Mouse (Mus musculus) left cerebral cortex, adult 2 months (tissue): ENCODE results near the gene Kcnmb1. TPM values are rescaled to one million over a fixed set of nuclear protein-coding genes. Genes with fewer than 3 reads are reported as not detected.

Experiments
- DNase-seq, 2 experiments: peaks; one replicate each; pipeline ENCODE4 v3.0.0; 2021 to 2022; ENCODE audit warnings: low spot score in 2 of 2, mixed read lengths in 1 of 2; ENCODE audit errors: extremely low spot score in 1 of 2
- H3K27ac ChIP-seq: fragments of 200-600 bp; 2 replicates; pipeline ENCODE4 v1.8.1; 2022
- H3K4me3 ChIP-seq: fragments of 200-600 bp; 2 replicates; pipeline ENCODE4 v1.8.1; 2022
- CTCF ChIP-seq: fragments of 200-600 bp; IDR thresholded peaks from 2 replicates; pipeline ENCODE4 v1.8.1; 2022; ENCODE audit warnings: antibody characterized with exemption, mild to moderate bottlenecking, moderate library complexity
- intact Hi-C: fragments of 180-260 bp; cut with DNase I; formaldehyde crosslinking; loops from one replicate; pipeline ENCODE4 v1.15.1; 2025
- total RNA-seq, 2 experiments: library from RNA; stranded (reverse); gene quantifications; 2 replicates each; pipeline ENCODE4 v1.2.3; 2021

Gene Kcnmb1
- total RNA-seq, 2 experiments from 2014 or later, result 0.07 to 0.25 TPM

- intact Hi-C loops, result loop anchor here (1.0 to 10.0 kb wide), 3 partner anchors 81 to 807 kb away; no protein-coding TSS in a partner anchor
- no peak for TF ChIP-seq CTCF
- Histone ChIP-seq H3K27ac (no peak overlapping the region), H3K4me3 (no peak overlapping the region)
- no peak for DNase-seq
Observed at GRCm38 (mm10) chr11:34008214-34008613, 45.4 kb downstream of the Kcnmb1 start.

- H3K27ac ChIP-seq, result no peak overlapping the region
- intact Hi-C loops, result loop anchor here (1.0 to 10.0 kb wide), 3 partner anchors 81 to 806 kb away; no protein-coding TSS in a partner anchor
- no peak overlapping the region for H3K4me3 ChIP-seq
- peak; percentile 61 to 64 for DNase-seq
- TF ChIP-seq CTCF, result peak; percentile 77
Observed at GRCm38 (mm10) chr11:34008702-34009101, 45.9 kb downstream of the Kcnmb1 start.

GRCm38 (mm10) chr11:34009316-34010087, 46.7 kb downstream of the Kcnmb1 start:
- intact Hi-C loops, result loop anchor here (5.0 to 10.0 kb wide), 2 partner anchors 82 to 805 kb away; no protein-coding TSS in a partner anchor
- TF ChIP-seq CTCF, result no peak
- DNase-seq, result no peak
- H3K27ac ChIP-seq, result no peak overlapping the region
- no peak overlapping the region for H3K4me3 ChIP-seq

- no peak for TF ChIP-seq CTCF
- H3K27ac ChIP-seq, result no peak overlapping the region
- H3K4me3 ChIP-seq, result no peak overlapping the region
- intact Hi-C loops, result no loop called here
- no peak for DNase-seq
Observed at GRCm38 (mm10) chr11:34010133-34010858, 47.5 kb downstream of the Kcnmb1 start.

- no peak overlapping the region for H3K27ac ChIP-seq
- intact Hi-C loops, result no loop called here
- DNase-seq, result peak in 1 of 2 experiments; percentile 14
- no peak overlapping the region for H3K4me3 ChIP-seq
- no peak for TF ChIP-seq CTCF
Observed at GRCm38 (mm10) chr11:34010859-34011172, 48.0 kb downstream of the Kcnmb1 start.

- intact Hi-C loops, result no loop called here
- H3K4me3 ChIP-seq, result no peak overlapping the region
Observed at GRCm38 (mm10) chr11:34012007-34012652, 49.3 kb downstream of the Kcnmb1 start.

More at GRCm38 (mm10) chr11:34012007-34012652, 49.3 kb downstream of the Kcnmb1 start:
- no peak for TF ChIP-seq CTCF
- DNase-seq, result no peak
- no peak overlapping the region for H3K27ac ChIP-seq

Other genes with a start within 250 kb of the Kcnmb1 start
- 10 to 100 TPM; 28.1 TPM for gene Kcnip1, start 30.1 kb downstream of the Kcnmb1 start, total RNA-seq
- 1 to 10 TPM; 3.5 to 3.8 TPM for gene Lcp2, start 83.9 kb downstream of the Kcnmb1 start, total RNA-seq
- not detected for gene 4930469K13Rik, start 135.5 kb downstream of the Kcnmb1 start, total RNA-seq
- under 1 TPM; 0.14 TPM for gene Foxi1, start 245.1 kb downstream of the Kcnmb1 start, total RNA-seq